Mouse (Mus musculus): ENCODE results near the gene Ppp2r5a. TPM values are rescaled to one million over a fixed set of nuclear protein-coding genes. Genes with fewer than 3 reads are reported as not detected.

The Ppp2r5a gene
- polyA plus RNA-seq, 2 experiments, result 21.0 to 23.8 TPM

- WGBS (ENCODE audit: insufficient replicate concordance), result 70% methylated on average over 4 of the region's 4 CpGs
- Histone ChIP-seq H3K4me2 (ENCODE audit: low read depth) (no peak overlapping the region), H3K36me3 (replicated peaks; ENCODE audit: control insufficient read depth, insufficient read depth, low read depth) (no peaks in the 10 kb centered on the region; the same call in 1 of the 2 replicates), H3K9me3 (ENCODE audit: control insufficient read depth, low read length) (no peaks in the 10 kb centered on the region), H3K27ac (no peak overlapping the region), H3K9ac (replicated peaks) (no peak overlapping the region), H3K4me3 (ENCODE audit: insufficient read depth in 1 of 2, low read depth in 2 of 2, low read length in 2 of 2) (no peak overlapping the region), H3K27me3 (ENCODE audit: control insufficient read depth, insufficient read depth, low read length) (no peaks in the 10 kb centered on the region), H3K4me1 (replicated peaks; ENCODE audit: control insufficient read depth in 2 of 2, insufficient read depth in 2 of 2, low read length in 1 of 2) (no peaks in the 10 kb centered on the region)
- DNase-seq (ENCODE audit: low read depth in 3 of 3, low spot score in 3 of 3) (no peak), ATAC-seq (ENCODE audit: insufficient read depth) (no peak)
- no peak for TF ChIP-seq CTCF (IDR thresholded peaks at IDR 0.05; ENCODE audit: low read depth)
- TF ChIP-seq EP300 (IDR thresholded peaks at IDR 0.05; ENCODE audit: low read depth), result no peak
Observed at GRCm38 (mm10) chr1:191340530-191340929, 62.5 kb downstream of the Ppp2r5a start.

- H3K27me3 ChIP-seq (ENCODE audit: control insufficient read depth, insufficient read depth, low read length), result no peaks in the 10 kb centered on the region
- no peaks in the 10 kb centered on the region for H3K9me3 ChIP-seq (ENCODE audit: control insufficient read depth, low read length)
- H3K4me2 ChIP-seq (ENCODE audit: low read depth), result no peak overlapping the region
- no peak overlapping the region for H3K27ac ChIP-seq
- no peak for TF ChIP-seq CTCF (IDR thresholded peaks at IDR 0.05; ENCODE audit: low read depth)
- TF ChIP-seq EP300 (IDR thresholded peaks at IDR 0.05; ENCODE audit: low read depth), result no peak
- ATAC-seq (ENCODE audit: insufficient read depth), result no peak
- no peak overlapping the region for H3K4me3 ChIP-seq (ENCODE audit: insufficient read depth in 1 of 2, low read depth in 2 of 2, low read length in 2 of 2)
- no peak for DNase-seq (ENCODE audit: low read depth in 3 of 3, low spot score in 3 of 3)
- WGBS (ENCODE audit: insufficient replicate concordance), result 80% methylated on average over 2 of the region's 2 CpGs
- H3K9ac ChIP-seq (replicated peaks), result no peak overlapping the region
- no peaks in the 10 kb centered on the region for H3K4me1 ChIP-seq (replicated peaks; ENCODE audit: control insufficient read depth in 2 of 2, insufficient read depth in 2 of 2, low read length in 1 of 2)
- no peaks in the 10 kb centered on the region; the same call in 1 of the 2 replicates for H3K36me3 ChIP-seq (replicated peaks; ENCODE audit: control insufficient read depth, insufficient read depth, low read depth)
Observed at GRCm38 (mm10) chr1:191339876-191340275, 63.2 kb downstream of the Ppp2r5a start.

DNA sequence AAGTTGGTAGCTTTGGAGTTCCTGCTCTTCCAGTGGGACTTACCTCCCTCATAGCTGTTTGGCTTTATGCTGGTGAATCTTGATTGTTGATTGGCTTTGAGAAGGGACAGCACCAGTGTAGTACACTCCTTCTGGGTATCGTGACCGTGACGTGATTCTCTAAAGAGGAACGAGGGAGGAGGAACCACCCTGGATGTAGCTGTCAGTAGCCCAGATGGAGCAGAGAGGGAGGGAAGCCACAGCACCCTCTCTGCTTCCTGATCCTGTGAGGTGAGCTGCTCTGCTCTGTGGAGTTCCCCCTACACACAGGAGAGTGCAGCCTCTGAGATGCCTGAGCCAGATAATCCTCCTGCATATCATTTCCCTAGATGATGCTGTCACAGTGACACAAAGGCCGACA, 68.6 kb downstream of the Ppp2r5a start:
- Histone ChIP-seq H3K9me3 (ENCODE audit: control insufficient read depth, low read length) (no peaks in the 10 kb centered on the region), H3K27me3 (ENCODE audit: control insufficient read depth, insufficient read depth, low read length) (no peaks in the 10 kb centered on the region), H3K9ac (replicated peaks) (no peak overlapping the region), H3K27ac (no peak overlapping the region), H3K4me2 (ENCODE audit: low read depth) (no peak overlapping the region), H3K36me3 (replicated peaks; ENCODE audit: control insufficient read depth, insufficient read depth, low read depth) (no peaks in the 10 kb centered on the region), H3K4me3 (ENCODE audit: insufficient read depth in 1 of 2, low read depth in 2 of 2, low read length in 2 of 2) (no peak overlapping the region), H3K4me1 (replicated peaks; ENCODE audit: control insufficient read depth in 2 of 2, insufficient read depth in 2 of 2, low read length in 1 of 2) (no peaks in the 10 kb centered on the region)
- no peak for ATAC-seq (ENCODE audit: insufficient read depth)
- TF ChIP-seq EP300 (IDR thresholded peaks at IDR 0.05; ENCODE audit: low read depth) (no peak), CTCF (IDR thresholded peaks at IDR 0.05; ENCODE audit: low read depth) (no peak)
- DNase-seq (ENCODE audit: low read depth in 3 of 3, low spot score in 3 of 3), result no peak
- 52% methylated on average over 5 of the region's 5 CpGs for WGBS (ENCODE audit: insufficient replicate concordance)

DNA sequence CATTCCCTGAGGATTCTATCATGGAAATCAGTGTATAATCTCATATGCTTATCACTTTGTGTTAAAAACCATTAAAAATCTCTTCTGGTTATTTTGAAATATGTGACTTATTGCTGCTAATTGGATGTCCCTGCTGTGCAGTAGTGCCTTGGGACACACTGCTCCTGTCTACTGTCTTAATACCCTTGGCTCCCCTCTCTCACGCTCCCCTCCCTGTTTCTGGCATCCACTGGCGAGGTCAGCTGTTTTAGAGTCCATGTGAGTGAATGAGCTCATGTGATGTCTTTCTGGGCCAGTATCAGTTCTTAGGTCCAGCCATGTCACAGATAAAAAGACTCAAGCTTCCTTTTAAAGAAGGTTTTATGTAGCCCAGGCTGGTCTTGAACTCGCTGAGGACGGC, 72.7 kb downstream of the Ppp2r5a start:
- no peak for ATAC-seq (ENCODE audit: insufficient read depth)
- Histone ChIP-seq H3K27ac (no peak overlapping the region), H3K4me2 (ENCODE audit: low read depth) (no peak overlapping the region), H3K4me3 (ENCODE audit: insufficient read depth in 1 of 2, low read depth in 2 of 2, low read length in 2 of 2) (no peak overlapping the region), H3K27me3 (ENCODE audit: control insufficient read depth, insufficient read depth, low read length) (no peaks in the 10 kb centered on the region), H3K4me1 (replicated peaks; ENCODE audit: control insufficient read depth in 2 of 2, insufficient read depth in 2 of 2, low read length in 1 of 2) (peaks cover 13 to 21% of the 10 kb centered on the region in 2 experiments), H3K9me3 (ENCODE audit: control insufficient read depth, low read length) (no peaks in the 10 kb centered on the region), H3K9ac (replicated peaks) (no peak overlapping the region), H3K36me3 (replicated peaks; ENCODE audit: control insufficient read depth, insufficient read depth, low read depth) (no peaks in the 10 kb centered on the region)
- WGBS (ENCODE audit: insufficient replicate concordance), result 82% methylated on average over 4 of the region's 4 CpGs
- no peak for DNase-seq (ENCODE audit: low read depth in 3 of 3, low spot score in 3 of 3)
- TF ChIP-seq CTCF (IDR thresholded peaks at IDR 0.05; ENCODE audit: low read depth), result no peak
- TF ChIP-seq EP300 (IDR thresholded peaks at IDR 0.05; ENCODE audit: low read depth), result no peak

- whole genome bisulfite sequencing (ENCODE audit: insufficient replicate concordance), result 52% methylated on average over 8 of the region's 8 CpGs
- no peaks in the 10 kb centered on the region for H3K36me3 ChIP-seq (replicated peaks; ENCODE audit: control insufficient read depth, insufficient read depth, low read depth)
- ATAC-seq (ENCODE audit: insufficient read depth) (no peak), DNase-seq (ENCODE audit: low read depth in 3 of 3, low spot score in 3 of 3) (no peak)
- no peaks in the 10 kb centered on the region for H3K27me3 ChIP-seq (ENCODE audit: control insufficient read depth, insufficient read depth, low read length)
- no peak overlapping the region for H3K27ac ChIP-seq
- H3K4me3 ChIP-seq (ENCODE audit: insufficient read depth in 1 of 2, low read depth in 2 of 2, low read length in 2 of 2), result no peak overlapping the region
- TF ChIP-seq EP300 (IDR thresholded peaks at IDR 0.05; ENCODE audit: low read depth) (no peak), CTCF (IDR thresholded peaks at IDR 0.05; ENCODE audit: low read depth) (no peak)
- no peaks in the 10 kb centered on the region for H3K9me3 ChIP-seq (ENCODE audit: control insufficient read depth, low read length)
- peak overlapping the region; percentile 6; the same call in 1 of the 2 replicates for H3K4me2 ChIP-seq (ENCODE audit: low read depth)
- peaks cover 21 to 30% of the 10 kb centered on the region in 2 experiments for H3K4me1 ChIP-seq (replicated peaks; ENCODE audit: control insufficient read depth in 2 of 2, insufficient read depth in 2 of 2, low read length in 1 of 2)
- H3K9ac ChIP-seq (replicated peaks), result 0 out of 2 replicates have a peak overlapping the region, but pooled peaks have one; percentile 13
Observed at GRCm38 (mm10) chr1:191328019-191328441, 75.0 kb downstream of the Ppp2r5a start.
